Mouse (Mus musculus) ES-E14 (cell line): ENCODE measurements around the gene 2010300C02Rik. TPM values are rescaled to one million over a fixed set of nuclear protein-coding genes. Genes with fewer than 3 reads are reported as not detected.

Experiments used
- DNase-seq: peaks from one replicate; pipeline ENCODE4 v3.0.0-alpha.2; 2013; ENCODE audit warnings: low read depth, low spot score
- H3K27ac ChIP-seq: 2 replicates; pipeline ENCODE4 v1.5.1; 2012; ENCODE audit warnings: low read depth, mild to moderate bottlenecking, low read length, moderate library complexity, mixed read lengths; ENCODE audit not compliant: poor library complexity, insufficient read depth, severe bottlenecking
- H3K36me3 ChIP-seq: 2 replicates; pipeline ENCODE4 v1.6.1; 2012; ENCODE audit warnings: mild to moderate bottlenecking, low read length, moderate library complexity, mixed read lengths; ENCODE audit not compliant: control insufficient read depth, poor library complexity, insufficient read depth, severe bottlenecking
- H3K4me1 ChIP-seq, 2 experiments: fragments of 150-350 bp in 1 of 2; sonication (generic) in 1 of 2; 2 replicates each; pipeline ENCODE4 v1.6.1; 2012; ENCODE audit warnings: low read length in 2 of 2, mild to moderate bottlenecking in 1 of 2, mixed read lengths in 1 of 2; ENCODE audit not compliant: control insufficient read depth in 2 of 2, insufficient read depth in 2 of 2, poor library complexity in 1 of 2
- H3K4me3 ChIP-seq, 2 experiments: fragments of 150-350 bp in 1 of 2; sonication (generic) in 1 of 2; 2 replicates each; pipeline ENCODE4 v1.5.1; 2012; ENCODE audit warnings: low read length in 2 of 2, low read depth in 1 of 2, mild to moderate bottlenecking in 1 of 2, mixed read lengths in 1 of 2; ENCODE audit not compliant: insufficient read depth in 1 of 2, poor library complexity in 1 of 2, severe bottlenecking in 1 of 2
- H3K9ac ChIP-seq: 2 replicates; pipeline ENCODE4 v1.6.1; 2012; ENCODE audit warnings: low read depth, mild to moderate bottlenecking, low read length, mixed read lengths; ENCODE audit not compliant: poor library complexity, insufficient read depth, severe bottlenecking
- H3K9me3 ChIP-seq: fragments of 150-350 bp; sonication (generic); 2 replicates; pipeline ENCODE4 v1.6.1; 2012; ENCODE audit warnings: low read depth, mild to moderate bottlenecking, low read length; ENCODE audit not compliant: control insufficient read depth, insufficient read depth
- CHD2 ChIP-seq: IDR thresholded peaks from 2 replicates; pipeline ENCODE4 v1.6.1; 2014; ENCODE audit warnings: mild to moderate bottlenecking, low read depth, low read length, inconsistent platforms
- HCFC1 ChIP-seq: IDR thresholded peaks from 2 replicates; pipeline ENCODE4 v1.6.1; 2012; ENCODE audit warnings: low read length, inconsistent platforms, borderline replicate concordance; ENCODE audit not compliant: insufficient read depth
- MAFK ChIP-seq: IDR thresholded peaks from 2 replicates; pipeline ENCODE4 v1.6.1; 2014; ENCODE audit warnings: mild to moderate bottlenecking, low read depth, low read length, inconsistent platforms; ENCODE audit not compliant: insufficient read depth
- ZC3H11A ChIP-seq: IDR thresholded peaks from 2 replicates; pipeline ENCODE4 v1.6.1; 2012; ENCODE audit warnings: low read depth, mild to moderate bottlenecking, inconsistent platforms, low read length, borderline replicate concordance
- ZNF384 ChIP-seq: IDR thresholded peaks from 2 replicates; pipeline ENCODE4 v1.6.1; 2012; ENCODE audit warnings: low read depth, low read length, inconsistent platforms
- in situ Hi-C, 2 experiments: fragments of 600-800 bp; cut with MboI; formaldehyde crosslinking; loops; one replicate each; pipeline ENCODE4 v1.15.1; 2025; ENCODE audit warnings: low sequenced_read_pairs in 2 of 2, inconsistent platforms in 1 of 2; ENCODE audit not compliant: unreplicated experiment in 2 of 2
- total RNA-seq: library from RNA; depleted of rRNA; stranded (reverse); fragments of 300-350 nt; gene quantifications from 2 replicates; pipeline ENCODE4 v1.2.3, GENCODE M21; 2012

The 2010300C02Rik gene
- total RNA-seq, 1 experiment = 0.67 TPM

DNA sequence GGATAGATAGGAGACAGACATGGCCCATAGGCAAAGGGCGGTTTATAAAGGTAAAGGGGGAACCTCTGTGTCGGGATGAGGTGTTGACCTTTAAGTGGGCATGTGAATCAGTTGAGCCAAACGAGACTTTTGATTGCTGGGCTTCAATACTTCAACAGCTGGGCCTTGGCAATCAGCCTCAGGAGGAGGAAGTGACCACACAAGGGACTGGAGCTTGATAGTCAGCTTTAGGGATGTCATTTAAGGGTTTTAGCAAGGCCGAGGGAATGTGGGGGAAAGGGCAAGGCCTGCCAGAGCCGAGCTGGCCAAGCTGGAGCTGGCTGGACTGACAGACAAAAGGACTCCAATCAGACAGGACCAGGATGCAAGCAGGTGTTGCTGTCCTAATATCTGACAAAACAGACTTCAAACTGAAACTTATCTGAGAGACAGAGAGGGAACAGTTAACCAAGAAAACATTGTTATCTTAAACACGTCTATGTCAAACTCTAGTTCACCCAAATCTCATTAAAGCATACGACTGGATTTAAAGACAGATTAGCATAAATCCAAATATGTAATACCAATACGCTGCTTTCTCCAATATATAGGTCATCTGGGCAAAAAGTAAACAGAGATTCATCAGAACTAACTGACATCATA is 20.4 kb upstream of the 2010300C02Rik start:
- Histone ChIP-seq H3K9me3 (no peaks in the 10 kb centered on the region), H3K4me1 (no peaks in the 10 kb centered on the region), H3K4me3 (no peak overlapping the region), H3K36me3 (no peaks in the 10 kb centered on the region), H3K27ac (no peak overlapping the region), H3K9ac (no peak overlapping the region)
- in situ Hi-C loops = no loop called here
- TF ChIP-seq MAFK (no peak), ZC3H11A (no peak), ZNF384 (no peak), CHD2 (no peak), HCFC1 (no peak)
- no peak for DNase-seq

DNA sequence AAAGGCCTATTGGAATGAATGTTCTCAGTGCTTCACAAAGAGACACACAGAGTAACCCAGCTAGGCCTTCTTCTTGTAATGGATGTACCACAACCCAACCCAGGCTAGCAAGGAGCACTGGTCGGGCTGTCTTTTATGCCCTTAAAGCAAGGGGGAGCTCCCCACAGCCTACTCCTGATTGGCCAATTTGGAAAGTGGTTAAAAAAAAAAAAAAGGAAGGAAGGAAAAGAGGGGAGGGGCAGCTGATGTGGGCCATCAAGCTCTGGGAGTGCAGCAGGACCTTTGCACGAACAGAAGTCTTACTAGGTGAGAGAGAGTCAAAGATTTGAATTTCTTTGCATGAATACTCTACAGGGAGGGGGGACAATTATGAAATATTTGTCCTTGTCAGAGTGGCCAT is 19.0 kb upstream of the 2010300C02Rik start:
- Histone ChIP-seq H3K4me3 (no peak overlapping the region), H3K27ac (no peak overlapping the region)
- in situ Hi-C loops = no loop called here

DNA sequence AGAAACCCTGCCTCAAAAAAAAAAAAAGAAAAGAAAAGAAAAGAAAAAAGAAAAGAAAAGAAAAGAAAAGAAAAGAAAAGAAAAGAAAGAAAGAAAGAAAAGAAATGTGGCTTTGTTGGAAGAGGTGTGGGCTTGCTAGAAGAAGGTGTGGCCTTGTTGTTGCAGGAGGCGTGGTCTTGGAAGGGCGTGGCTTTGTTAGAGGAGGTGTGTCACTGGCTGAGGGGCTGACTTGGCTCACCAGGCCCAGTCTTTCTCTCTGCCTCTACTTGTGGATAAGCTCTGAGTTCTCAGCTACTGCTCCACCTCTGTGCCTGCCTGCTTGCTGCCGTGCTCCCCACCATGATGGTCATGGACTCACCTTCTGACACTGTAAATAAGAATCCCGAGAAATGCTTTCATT is 17.2 kb upstream of the 2010300C02Rik start:
- TF ChIP-seq CHD2 (no peak), ZNF384 (no peak), MAFK (no peak), ZC3H11A (no peak)
- Histone ChIP-seq H3K36me3 (no peaks in the 10 kb centered on the region), H3K27ac (no peak overlapping the region), H3K9me3 (no peaks in the 10 kb centered on the region), H3K9ac (no peak overlapping the region), H3K4me1 (no peaks in the 10 kb centered on the region), H3K4me3 (no peak overlapping the region)
- DNase-seq = peak; percentile 40
- in situ Hi-C loops = no loop called here

More for the DNA sequence above, 19.0 kb upstream of the 2010300C02Rik start:
- Histone ChIP-seq H3K9ac (no peak overlapping the region), H3K4me1 (no peaks in the 10 kb centered on the region), H3K9me3 (no peaks in the 10 kb centered on the region), H3K36me3 (no peaks in the 10 kb centered on the region)
- DNase-seq = no peak
- TF ChIP-seq ZNF384 (0 out of 2 replicates have a peak, but pooled peaks have one; percentile 21), CHD2 (no peak), MAFK (no peak)

DNA sequence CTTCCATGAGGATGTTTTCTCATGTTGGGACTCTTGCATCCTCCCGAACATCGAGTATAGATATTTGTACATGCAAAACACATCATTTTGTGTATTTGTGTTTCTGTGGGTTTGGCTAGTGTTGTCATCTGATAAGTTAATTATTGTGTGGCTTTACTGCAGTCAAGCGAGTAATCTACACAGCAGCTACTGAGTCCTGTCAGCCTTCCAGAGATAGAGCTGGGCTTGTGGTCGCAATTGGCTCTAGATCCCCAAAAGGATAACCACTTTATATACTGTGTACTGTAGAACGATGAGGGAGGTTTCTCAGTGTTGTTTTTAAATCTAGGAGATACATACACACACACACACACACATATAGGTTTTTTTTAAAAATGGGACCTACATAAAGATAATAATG is 16.0 kb upstream of the 2010300C02Rik start:
- in situ Hi-C loops = no loop called here
- Histone ChIP-seq H3K4me1 (no peaks in the 10 kb centered on the region), H3K4me3 (no peak overlapping the region), H3K9ac (no peak overlapping the region), H3K27ac (no peak overlapping the region), H3K9me3 (no peaks in the 10 kb centered on the region), H3K36me3 (no peaks in the 10 kb centered on the region)
- TF ChIP-seq ZC3H11A (no peak), ZNF384 (no peak), MAFK (no peak), CHD2 (no peak), HCFC1 (no peak)
- no peak for DNase-seq

DNA sequence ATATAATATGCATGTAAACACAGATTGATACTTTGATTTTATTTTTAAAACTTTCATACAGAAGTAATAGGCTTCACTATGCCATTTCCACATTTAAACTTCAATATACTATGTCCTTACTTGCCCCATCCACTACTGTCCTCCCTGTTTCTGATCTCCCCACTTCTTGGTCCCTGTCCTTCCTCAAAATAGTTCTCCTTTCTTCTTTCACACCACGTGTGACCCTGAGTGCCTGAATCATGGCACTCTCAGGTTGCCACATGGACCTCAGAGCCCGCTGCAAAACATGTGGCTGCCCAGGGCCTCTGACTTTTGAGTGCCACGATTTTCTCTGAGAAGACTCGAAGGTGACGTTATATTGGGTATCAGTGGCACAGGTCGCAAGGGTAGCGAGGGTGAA is 15.0 kb upstream of the 2010300C02Rik start:
- Histone ChIP-seq H3K27ac (no peak overlapping the region), H3K9ac (no peak overlapping the region), H3K36me3 (no peaks in the 10 kb centered on the region), H3K4me1 (no peaks in the 10 kb centered on the region), H3K9me3 (no peaks in the 10 kb centered on the region), H3K4me3 (no peak overlapping the region)
- no peak for TF ChIP-seq ZC3H11A
- TF ChIP-seq ZNF384 = no peak
- no peak for TF ChIP-seq CHD2
- TF ChIP-seq HCFC1 = no peak
- TF ChIP-seq MAFK = no peak
- DNase-seq = no peak
- in situ Hi-C loops = no loop called here
